Comparison of ENCODE assay signal across 18 mouse cellular contexts in the genomic region with DNA sequence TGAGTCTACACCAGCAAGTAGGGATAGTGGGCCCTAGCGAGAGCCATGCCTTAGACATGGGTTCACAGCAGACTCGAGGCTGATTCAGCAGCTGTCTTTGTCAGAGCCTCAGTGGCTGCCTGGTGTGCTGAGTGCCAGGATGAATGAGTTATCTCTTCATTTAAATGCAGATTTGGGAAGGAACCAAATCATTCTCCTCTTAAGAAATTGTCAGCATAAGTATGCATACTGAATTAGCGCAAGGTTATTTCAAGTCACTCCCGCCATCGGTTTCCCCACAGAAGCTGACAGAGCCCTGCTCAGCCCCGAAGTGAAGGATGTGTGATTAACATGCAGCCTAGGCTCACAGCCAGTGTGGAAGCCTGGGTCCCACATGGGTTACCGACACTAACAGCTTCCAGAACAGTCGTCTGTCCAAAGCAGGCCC. TPM values are rescaled to one million over a fixed set of nuclear protein-coding genes. Genes with fewer than 3 reads are reported as not detected.
DNase-seq lines count a peak whose midpoint lies in the region; ATAC-seq and TF ChIP-seq lines count a peak whose summit lies in the region.
"Had no signal": no experiment of that assay in that cellular context is flagged by ENCODE, and none has a peak within 500 bp of the region (broad histone marks: within the 10 kb centered on the region; RNA-seq: fewer than 3 reads in every experiment).

No protein-coding gene starts in this region.

- no peaks in the 10 kb centered on the region for H3K36me3 ChIP-seq in forebrain, embryonic 13.5 days (ENCODE audit: poor library complexity, severe bottlenecking)
- no peaks in the 10 kb centered on the region for H3K36me3 ChIP-seq in forebrain, embryonic 11.5 days (ENCODE audit: control insufficient read depth, insufficient read depth, low read length)
- no peaks in the 10 kb centered on the region for H3K36me3 ChIP-seq in forebrain, postnatal 0 days (ENCODE audit: insufficient read depth)
- H3K36me3 ChIP-seq in intestine, postnatal 0 days (ENCODE audit: control insufficient read depth, insufficient read depth), result no peaks in the 10 kb centered on the region
- H3K36me3 ChIP-seq: embryonic facial prominence, embryonic 13.5 days; liver, embryonic 15.5 days had no signal

- 0 out of 2 replicates have a peak overlapping the region, but pooled peaks have one; percentile 10 for H3K27ac ChIP-seq in forebrain, embryonic 13.5 days
- H3K27ac ChIP-seq in forebrain, embryonic 11.5 days (ENCODE audit: low read depth, low read length), result no peak overlapping the region
- peak overlapping the region; percentile 54 for H3K27ac ChIP-seq in forebrain, postnatal 0 days (ENCODE audit: low read depth, low read length)
- no peak overlapping the region for H3K27ac ChIP-seq in intestine, postnatal 0 days (ENCODE audit: low read depth, low read length)
- H3K27ac ChIP-seq: embryonic facial prominence, embryonic 13.5 days; liver, embryonic 15.5 days had no signal

- peak; percentile 82 for ATAC-seq in forebrain, embryonic 13.5 days
- no peak for ATAC-seq in forebrain, embryonic 11.5 days (replicated peaks; ENCODE audit: low FRiP score)
- ATAC-seq in forebrain, postnatal 0 days, result peak; percentile 94
- ATAC-seq in intestine, postnatal 0 days, result no peak

- DNase-seq in forebrain, embryonic 11.5 days (ENCODE audit: low spot score), result no peak
- DNase-seq in ES-CJ7 (ENCODE audit: low read depth, low spot score), result peak; percentile 29
- peak; percentile 71 for DNase-seq in forebrain, postnatal 0 days
- DNase-seq in left cerebral cortex, postnatal 14 days (ENCODE audit: low spot score in 2 of 2), result peak; percentile 34 to 59
- DNase-seq in ovary, postnatal 14 days (ENCODE audit: low spot score), result no peak
- DNase-seq in kidney, postnatal 25 days, result no peak
- DNase-seq: adrenal gland, postnatal 10 days; B cell, adult 2 months; cerebellum, adult 18-20 months; gastrocnemius, postnatal 10 days; kidney, adult 11 months; thymus, postnatal 14 days had no signal

- TF ChIP-seq CTCF in forebrain, postnatal 0 days (IDR thresholded peaks at IDR 0.05; ENCODE audit: low read depth), result no peak
- no peak for TF ChIP-seq CTCF in intestine, postnatal 0 days (IDR thresholded peaks at IDR 0.05; ENCODE audit: low read depth)

- H3K9me3 ChIP-seq in forebrain, embryonic 13.5 days (replicated peaks), result no peaks in the 10 kb centered on the region
- no peaks in the 10 kb centered on the region for H3K9me3 ChIP-seq in forebrain, embryonic 11.5 days (ENCODE audit: control insufficient read depth, low read length)
- no peaks in the 10 kb centered on the region for H3K9me3 ChIP-seq in forebrain, postnatal 0 days (ENCODE audit: low read length)
- no peaks in the 10 kb centered on the region for H3K9me3 ChIP-seq in intestine, postnatal 0 days (ENCODE audit: control insufficient read depth)
- H3K9me3 ChIP-seq: embryonic facial prominence, embryonic 13.5 days; liver, embryonic 15.5 days had no signal

- no peaks in the 10 kb centered on the region for H3K27me3 ChIP-seq in forebrain, embryonic 13.5 days
- H3K27me3 ChIP-seq in forebrain, embryonic 11.5 days (ENCODE audit: control insufficient read depth, insufficient read depth, low read length), result no peaks in the 10 kb centered on the region
- no peaks in the 10 kb centered on the region for H3K27me3 ChIP-seq in forebrain, postnatal 0 days (ENCODE audit: insufficient read depth, low read length)
- H3K27me3 ChIP-seq in intestine, postnatal 0 days (replicated peaks; ENCODE audit: control insufficient read depth, insufficient read depth, low read length), result no peaks in the 10 kb centered on the region
- H3K27me3 ChIP-seq: embryonic facial prominence, embryonic 13.5 days; liver, embryonic 15.5 days had no signal

- peaks cover 15% of the 10 kb centered on the region for H3K4me1 ChIP-seq in forebrain, embryonic 13.5 days
- no peaks in the 10 kb centered on the region for H3K4me1 ChIP-seq in forebrain, embryonic 11.5 days (replicated peaks; ENCODE audit: control insufficient read depth, insufficient read depth, low read length)
- peaks cover 12% of the 10 kb centered on the region; the same call in 1 of the 2 replicates for H3K4me1 ChIP-seq in forebrain, postnatal 0 days (ENCODE audit: insufficient read depth)
- H3K4me1 ChIP-seq in intestine, postnatal 0 days (replicated peaks; ENCODE audit: control insufficient read depth, insufficient read depth, low read length), result no peaks in the 10 kb centered on the region
- H3K4me1 ChIP-seq: liver, embryonic 15.5 days had no signal

- H3K4me2 ChIP-seq in forebrain, embryonic 13.5 days, result no peak overlapping the region
- no peak overlapping the region for H3K4me2 ChIP-seq in forebrain, embryonic 11.5 days (ENCODE audit: low read depth, low read length, severe bottlenecking)
- no peak overlapping the region for H3K4me2 ChIP-seq in forebrain, postnatal 0 days (ENCODE audit: low read depth)
- no peak overlapping the region for H3K4me2 ChIP-seq in intestine, postnatal 0 days (replicated peaks; ENCODE audit: low read depth)
- H3K4me2 ChIP-seq: embryonic facial prominence, embryonic 13.5 days; liver, embryonic 15.5 days had no signal

- intact Hi-C loops in left cerebral cortex, postnatal 14 days (cut with DNase I), result no loop called here

- no peak overlapping the region for H3K9ac ChIP-seq in forebrain, embryonic 13.5 days
- no peak overlapping the region for H3K9ac ChIP-seq in forebrain, embryonic 11.5 days (ENCODE audit: low read length)
- no peak overlapping the region for H3K9ac ChIP-seq in forebrain, postnatal 0 days
- H3K9ac ChIP-seq in intestine, postnatal 0 days (ENCODE audit: low read depth, low read length), result no peak overlapping the region
- H3K9ac ChIP-seq: embryonic facial prominence, embryonic 13.5 days; liver, embryonic 15.5 days had no signal

- no peak overlapping the region for H3K4me3 ChIP-seq in forebrain, embryonic 13.5 days
- no peak overlapping the region for H3K4me3 ChIP-seq in forebrain, embryonic 11.5 days (ENCODE audit: low read depth, low read length)
- H3K4me3 ChIP-seq in forebrain, postnatal 0 days (ENCODE audit: low read depth, low read length), result no peak overlapping the region
- no peak overlapping the region for H3K4me3 ChIP-seq in intestine, postnatal 0 days (ENCODE audit: low read depth, low read length)
- H3K4me3 ChIP-seq: embryonic facial prominence, embryonic 13.5 days; liver, embryonic 15.5 days had no signal

- 41% methylated on average over 8 of the region's 8 CpGs for WGBS in forebrain, embryonic 13.5 days
- WGBS in forebrain, embryonic 11.5 days, result 67% methylated on average over 8 of the region's 8 CpGs
- 16% methylated on average over 8 of the region's 8 CpGs for WGBS in forebrain, postnatal 0 days
- WGBS in intestine, postnatal 0 days, result 64% methylated on average over 8 of the region's 8 CpGs

RNA-seq across cellular contexts. Expression of a gene that starts 27.8 kb away (rescaled TPM):
- 12.7 and 13.7 TPM in 2 replicates for polyA plus RNA-seq in forebrain, embryonic 13.5 days (2015; fragmentation: Nextera tagmentation; extraction: Ambion mirVana)
- 4.4 and 8.0 TPM in 2 replicates for polyA plus RNA-seq in forebrain, embryonic 11.5 days (2014; fragmentation: Nextera tagmentation; extraction: Ambion mirVana)
- total RNA-seq in forebrain, postnatal 0 days (2014; rRNA removed), result 12.2 and 17.1 TPM in 2 replicates
- 18.0 and 39.3 TPM in 2 replicates for polyA plus RNA-seq in forebrain, postnatal 0 days (2015; fragmentation: Nextera tagmentation; extraction: Ambion mirVana)
- 10 to 100 TPM; 49.5 to 63.6 TPM for total RNA-seq in left cerebral cortex, postnatal 14 days (2021)
- 0.08 and 0.51 TPM in 2 replicates for polyA plus RNA-seq in intestine, postnatal 0 days (2015; fragmentation: Nextera tagmentation; extraction: Ambion mirVana)
- total RNA-seq: megakaryocyte progenitor cell, adult 5-6 weeks; neutrophil, adult 5-6 weeks had no signal
- polyA plus RNA-seq: liver, embryonic 15.5 days had no signal

Comparison
In these comparisons a context has a peak if more than half of its experiments do, and no peak if none do; other contexts are left out.
1. ATAC-seq: peak in forebrain, embryonic 13.5 days (single experiment) and forebrain, postnatal 0 days (single experiment); none in forebrain, embryonic 11.5 days (single experiment) and intestine, postnatal 0 days (single experiment).
2. H3K27ac ChIP-seq: peak in forebrain, embryonic 13.5 days (single experiment) and forebrain, postnatal 0 days (single experiment); none in forebrain, embryonic 11.5 days (single experiment) and intestine, postnatal 0 days (single experiment).
3. DNase-seq: peak in ES-CJ7 (single experiment), forebrain, postnatal 0 days (single experiment) and left cerebral cortex, postnatal 14 days (2 of 2); none in forebrain, embryonic 11.5 days (single experiment), ovary, postnatal 14 days (single experiment) and kidney, postnatal 25 days (0 of 2).